Mouse (Mus musculus) gonadal fat pad, adult 2 months (tissue): ENCODE results near the gene S100pbp. TPM values are rescaled to one million over a fixed set of nuclear protein-coding genes. Genes with fewer than 3 reads are reported as not detected.
"Not testable (repeated sequence)": the region's sequence is repeated elsewhere in the genome, so short reads cannot be mapped to it uniquely, and the experiment has no call there.

Source experiments
- DNase-seq: peaks from one replicate; pipeline ENCODE4 v3.0.0-alpha.2; 2012; ENCODE audit warnings: low read depth
- polyA plus RNA-seq: library from polyadenylated mRNA; depleted of rRNA; stranded (reverse); fragments of >200 nt; gene quantifications from 2 replicates; pipeline ENCODE4 v1.2.3, GENCODE M21; 2012

Gene S100pbp
- polyA plus RNA-seq, 1 experiment = 18.9 TPM

DNA sequence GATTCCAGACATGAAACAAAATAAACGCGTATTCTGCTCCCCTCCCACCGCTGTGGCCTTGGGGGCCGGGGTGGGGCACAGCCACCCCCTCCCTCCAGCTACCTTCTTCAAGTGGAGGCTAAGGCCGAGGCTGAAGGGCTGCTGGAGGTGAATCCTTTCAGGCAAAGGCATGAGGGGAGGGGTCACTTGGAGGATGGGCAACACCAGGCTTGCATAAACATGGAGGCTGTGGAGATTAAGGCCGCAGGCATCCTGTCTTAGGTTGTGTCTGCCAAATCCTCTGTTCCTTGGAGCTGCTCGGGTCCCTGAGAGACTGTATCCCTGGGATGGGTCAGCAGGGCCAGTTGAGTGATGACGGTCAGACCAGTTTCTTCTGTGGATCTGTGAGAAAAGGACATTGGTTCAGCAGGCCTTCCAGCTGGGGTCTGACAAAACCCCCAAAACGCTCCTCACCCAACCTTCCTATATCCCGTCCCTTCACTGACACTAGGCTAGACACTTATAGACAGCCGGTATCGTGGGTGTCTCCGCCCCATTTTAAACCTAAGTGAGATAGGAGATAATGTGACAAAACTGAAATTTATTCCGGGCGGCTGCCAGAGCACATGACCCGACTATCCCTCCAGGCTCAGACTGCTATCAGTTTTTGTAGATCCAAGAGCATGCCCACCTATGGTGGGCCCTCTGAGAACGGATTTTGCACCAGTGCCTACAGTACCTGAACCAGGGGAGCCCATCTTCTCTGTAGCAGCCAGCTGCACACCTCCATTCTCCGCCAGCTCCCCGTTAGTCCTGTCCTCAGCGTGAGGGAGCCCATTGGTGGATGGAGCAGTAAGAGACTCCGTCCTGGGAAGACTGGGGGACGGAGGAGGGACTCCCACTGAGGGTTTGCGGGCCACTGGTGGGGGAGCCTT is 31.8 kb upstream of the S100pbp start:
- DNase-seq = no peak

- DNase-seq = no peak
Measured at GRCm38 (mm10) chr4:129220376-129221089, 31.0 kb upstream of the S100pbp start.

- DNase-seq = no peak
Measured at GRCm38 (mm10) chr4:129219198-129219597, 29.7 kb upstream of the S100pbp start.

GRCm38 (mm10) chr4:129218569-129219175 is 29.1 kb upstream of the S100pbp start:
- DNase-seq = no peak

- DNase-seq = not testable (repeated sequence)
Measured at GRCm38 (mm10) chr4:129212486-129212885, 23.0 kb upstream of the S100pbp start.

GRCm38 (mm10) chr4:129211461-129211860 is 21.9 kb upstream of the S100pbp start:
- DNase-seq = no peak

- no peak for DNase-seq
Measured at GRCm38 (mm10) chr4:129209504-129209903, 20.0 kb upstream of the S100pbp start.

DNA sequence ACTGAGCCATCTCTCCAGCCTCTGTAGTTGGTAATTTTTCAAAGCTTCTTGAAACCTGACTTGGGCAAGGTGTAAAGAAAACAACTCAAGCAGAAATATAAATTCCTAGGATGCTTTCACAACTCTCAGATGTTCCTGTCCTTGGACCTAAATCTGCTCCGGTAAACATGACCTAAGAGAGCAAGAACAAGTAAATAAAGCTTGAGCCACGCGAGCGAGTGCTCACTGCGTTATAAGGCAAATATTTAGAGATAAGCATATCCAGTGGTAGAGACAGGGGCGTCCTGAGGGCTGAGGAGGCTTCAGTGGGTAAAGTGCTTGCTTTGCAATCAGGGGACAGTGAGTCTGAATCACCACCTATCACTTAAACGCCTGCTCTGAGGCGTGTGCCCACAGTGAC is 17.3 kb upstream of the S100pbp start:
- no peak for DNase-seq

DNA sequence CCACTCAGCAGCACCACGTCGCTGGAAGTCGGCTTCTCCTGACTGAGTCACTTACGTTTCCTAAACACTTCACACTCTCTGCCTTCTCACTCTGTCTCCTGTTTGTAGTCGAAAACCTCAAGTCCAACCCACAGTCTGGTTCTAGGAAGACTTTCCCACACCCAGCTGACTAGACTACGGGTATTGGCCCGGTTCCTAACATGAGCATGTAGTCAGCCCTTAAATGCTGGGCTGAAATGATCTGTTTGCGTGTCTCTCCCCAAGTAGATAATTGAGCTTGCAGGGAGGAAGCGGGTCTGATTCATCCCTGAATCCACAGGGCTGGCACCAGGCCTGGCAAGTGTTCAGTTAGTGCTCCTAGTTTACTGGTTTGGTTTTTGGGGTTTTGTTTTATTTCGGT is 15.1 kb upstream of the S100pbp start:
- DNase-seq = no peak

GRCm38 (mm10) chr4:129197514-129197913 is 8.0 kb upstream of the S100pbp start:
- no peak for DNase-seq

DNA sequence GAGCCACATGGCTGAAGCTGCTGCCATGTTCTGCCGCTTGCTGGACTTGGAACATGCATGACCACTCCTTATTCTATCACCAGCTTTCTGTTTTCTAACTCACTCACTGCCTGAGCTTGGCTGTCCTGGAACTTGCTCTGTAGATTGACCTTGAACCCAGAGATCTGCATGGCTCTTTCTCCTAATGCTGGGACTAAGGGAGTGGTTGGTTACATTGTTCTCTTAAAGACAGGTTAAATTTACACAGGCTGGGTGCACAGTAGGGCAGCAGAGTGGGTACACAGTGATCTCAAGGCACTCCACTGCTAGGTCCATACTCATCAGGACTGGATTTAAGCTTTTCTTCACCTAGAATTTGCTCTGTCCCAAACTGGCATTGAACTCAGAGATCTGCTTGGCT is 4.8 kb upstream of the S100pbp start:
- DNase-seq = no peak

- DNase-seq = no peak
Measured at GRCm38 (mm10) chr4:129191691-129192090, 2.2 kb upstream of the S100pbp start.

DNA sequence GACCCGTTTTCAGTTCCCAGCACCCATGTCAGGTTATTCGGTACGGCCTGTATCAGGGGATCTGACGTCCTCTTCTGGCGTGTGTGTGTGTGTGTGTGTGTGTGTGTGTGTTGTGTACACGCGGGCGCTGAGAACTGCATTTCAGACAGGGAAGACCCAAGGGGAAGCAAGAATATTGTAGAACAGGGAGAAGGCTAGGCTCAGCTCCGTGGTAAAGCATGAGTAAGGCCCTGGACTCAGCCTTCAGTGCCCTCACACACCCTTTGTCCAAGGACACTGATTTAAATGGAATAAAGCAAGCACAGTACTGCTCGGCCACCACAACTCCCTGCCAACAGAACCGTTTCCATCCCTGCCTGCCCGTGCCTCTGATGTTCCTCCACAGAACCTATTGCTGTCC is 1.0 kb upstream of the S100pbp start:
- DNase-seq = no peak

- no peak for DNase-seq
Measured at GRCm38 (mm10) chr4:129188803-129189541, 555 bp downstream of the S100pbp start.

GRCm38 (mm10) chr4:129188041-129188659 is 1.4 kb downstream of the S100pbp start:
- no peak for DNase-seq

DNA sequence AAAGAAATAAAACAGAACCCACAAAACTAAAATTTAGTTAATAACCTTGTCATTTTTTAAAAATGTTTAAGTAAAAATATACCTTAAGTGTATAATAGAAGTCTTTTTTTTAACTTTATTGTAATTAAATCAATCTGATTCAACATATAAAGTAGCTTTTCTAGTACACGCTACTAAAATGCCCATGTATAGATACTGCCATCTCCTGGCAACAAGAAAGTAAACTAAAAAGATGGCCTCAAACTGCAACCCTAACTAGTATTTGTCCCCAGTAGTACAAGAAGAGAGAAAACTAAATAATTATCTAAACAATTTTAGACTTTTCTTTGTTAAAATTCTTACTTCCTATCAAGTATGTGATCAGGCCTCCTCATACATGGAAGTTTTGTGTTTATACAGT is 10.0 kb downstream of the S100pbp start:
- DNase-seq = no peak

DNA sequence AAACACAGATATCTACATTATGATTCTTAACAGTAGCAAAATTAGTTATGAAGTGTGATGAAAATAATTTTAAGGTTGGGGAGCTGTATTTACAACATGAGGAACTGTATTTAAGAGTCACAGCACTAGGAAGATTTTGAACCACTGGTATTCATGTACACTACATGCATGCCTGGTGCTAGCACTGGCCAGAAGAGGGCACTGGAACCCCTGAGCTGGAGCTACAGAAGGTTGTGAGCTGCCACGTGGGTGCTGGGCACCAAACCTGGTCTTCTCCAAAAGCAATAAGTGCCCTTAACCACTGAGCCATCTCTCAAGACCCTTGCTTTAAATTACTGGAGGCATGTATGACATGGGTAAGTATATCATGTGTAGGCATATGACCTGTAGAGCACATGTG is 17.0 kb downstream of the S100pbp start:
- no peak for DNase-seq

DNA sequence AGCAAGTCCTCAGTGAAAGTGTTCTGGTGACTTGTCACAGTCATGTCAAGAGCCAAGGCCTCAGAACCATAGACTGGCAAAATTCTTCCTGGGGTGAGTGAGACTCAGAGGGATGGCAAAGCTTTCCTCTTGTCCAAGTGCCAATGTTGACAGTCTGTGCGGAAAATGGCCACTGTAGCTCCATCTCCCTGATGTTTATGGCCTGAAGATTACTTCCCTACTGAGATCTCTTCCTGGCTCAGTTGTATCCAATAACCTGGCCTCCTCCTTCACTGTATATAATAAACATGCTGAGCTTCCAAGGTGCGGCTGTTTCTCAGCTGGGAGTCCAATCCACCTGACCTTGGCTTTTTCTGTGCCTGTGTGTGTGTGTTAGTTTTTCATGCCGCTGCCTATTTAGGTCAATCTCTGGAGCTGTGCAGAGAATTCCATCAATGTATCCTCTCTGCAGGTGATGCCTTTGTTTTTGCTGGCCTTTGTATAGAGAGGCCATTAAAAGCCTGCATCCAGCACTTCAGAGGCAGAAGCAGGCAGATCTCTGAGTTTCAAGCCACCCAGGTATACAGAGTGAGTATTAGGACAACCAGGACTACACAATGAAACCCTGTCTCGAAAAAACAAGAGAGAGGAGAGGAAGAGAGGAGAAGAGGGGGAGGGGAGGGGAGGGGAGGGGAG is 27.8 kb downstream of the S100pbp start:
- no peak for DNase-seq

- no peak for DNase-seq
Measured at GRCm38 (mm10) chr4:129161076-129161475, 28.5 kb downstream of the S100pbp start.

DNA sequence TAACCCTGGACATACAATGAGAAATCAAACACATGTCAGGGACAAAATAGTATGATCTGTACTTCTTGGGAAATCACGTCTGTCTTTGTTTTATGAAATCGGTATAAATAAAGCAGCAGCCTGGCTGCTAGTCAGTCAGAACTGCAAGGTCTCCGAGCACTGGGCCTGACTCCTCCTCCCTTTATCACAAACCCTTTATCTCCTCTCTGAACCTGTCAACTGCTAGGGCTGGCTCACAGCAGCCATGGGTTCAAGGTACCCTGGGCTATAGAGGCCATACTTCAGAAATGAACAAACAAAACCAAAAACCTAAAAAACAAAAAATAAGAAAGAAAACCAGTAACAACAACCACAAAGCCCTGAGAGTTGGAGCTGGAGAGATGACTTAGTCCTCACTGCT is 31.0 kb downstream of the S100pbp start:
- no peak for DNase-seq

- no peak for DNase-seq
Measured at GRCm38 (mm10) chr4:129157541-129157940, 32.0 kb downstream of the S100pbp start.
